Mouse (Mus musculus) lung, embryonic 14.5 days (tissue): ENCODE results near the gene Fam198a. TPM values are rescaled to one million over a fixed set of nuclear protein-coding genes. Genes with fewer than 3 reads are reported as not detected.

Experiments
- ATAC-seq: fragments of 200-750 bp; cut with Nextera tagmentation; 2 replicates; pipeline ENCODE4 v1.8.0; 2017; ENCODE audit warnings: mild to moderate bottlenecking, moderate TSS enrichment, moderate library complexity; ENCODE audit not compliant: insufficient read depth
- DNase-seq: peaks from one replicate; pipeline ENCODE4 v3.0.0-alpha.2; 2015
- H3K27ac ChIP-seq: fragments of 300-500 bp; sonication (generic); 2 replicates; pipeline ENCODE4 v1.5.1; 2014; ENCODE audit warnings: low read depth, mild to moderate bottlenecking, moderate library complexity
- H3K27me3 ChIP-seq: fragments of 300-500 bp; sonication (generic); 2 replicates; pipeline ENCODE4 v1.6.1; 2014; ENCODE audit warnings: low read length, control low read depth; ENCODE audit not compliant: insufficient read depth
- H3K36me3 ChIP-seq: fragments of 300-500 bp; sonication (generic); 2 replicates; pipeline ENCODE4 v1.6.1; 2014; ENCODE audit warnings: control low read depth; ENCODE audit not compliant: insufficient read depth
- H3K4me1 ChIP-seq: fragments of 300-500 bp; sonication (generic); 2 replicates; pipeline ENCODE4 v1.6.1; 2014; ENCODE audit warnings: antibody characterized with exemption, control low read depth; ENCODE audit not compliant: insufficient read depth
- H3K4me2 ChIP-seq: fragments of 300-500 bp; sonication (generic); 2 replicates; pipeline ENCODE4 v1.6.1; 2014; ENCODE audit warnings: mild to moderate bottlenecking
- H3K4me3 ChIP-seq: fragments of 300-500 bp; sonication (generic); 2 replicates; pipeline ENCODE4 v1.5.1; 2014; ENCODE audit warnings: low read depth, low read length
- H3K9ac ChIP-seq: fragments of 300-500 bp; sonication (generic); 2 replicates; pipeline ENCODE4 v1.6.1; 2014
- H3K9me3 ChIP-seq: fragments of 300-500 bp; sonication (generic); 2 replicates; pipeline ENCODE4 v1.6.1; 2016; ENCODE audit warnings: low read depth, low read length, control low read depth
- CTCF ChIP-seq: IDR thresholded peaks from 2 replicates; pipeline ENCODE4 v1.5.1; 2016; ENCODE audit warnings: antibody characterized with exemption, low read depth
- WGBS: fragments of 180-500 bp; shearing (Covaris S2); extraction: QIAGEN DNeasy Blood & Tissue Kit; methylation state at CpG from one replicate; pipeline ENCODE4 v1.1.7; 2014; 5-methylcytosine and 5-hydroxymethylcytosine counted together
- polyA plus RNA-seq: library from polyadenylated mRNA; unstranded; fragments of >200 nt; fragmentation: Nextera tagmentation; extraction: Ambion mirVana; gene quantifications from 2 replicates; pipeline ENCODE4 v1.2.1, GENCODE M21; 2014

The Fam198a gene
- polyA plus RNA-seq, result 1.7 and 2.2 TPM in 2 replicates

DNA sequence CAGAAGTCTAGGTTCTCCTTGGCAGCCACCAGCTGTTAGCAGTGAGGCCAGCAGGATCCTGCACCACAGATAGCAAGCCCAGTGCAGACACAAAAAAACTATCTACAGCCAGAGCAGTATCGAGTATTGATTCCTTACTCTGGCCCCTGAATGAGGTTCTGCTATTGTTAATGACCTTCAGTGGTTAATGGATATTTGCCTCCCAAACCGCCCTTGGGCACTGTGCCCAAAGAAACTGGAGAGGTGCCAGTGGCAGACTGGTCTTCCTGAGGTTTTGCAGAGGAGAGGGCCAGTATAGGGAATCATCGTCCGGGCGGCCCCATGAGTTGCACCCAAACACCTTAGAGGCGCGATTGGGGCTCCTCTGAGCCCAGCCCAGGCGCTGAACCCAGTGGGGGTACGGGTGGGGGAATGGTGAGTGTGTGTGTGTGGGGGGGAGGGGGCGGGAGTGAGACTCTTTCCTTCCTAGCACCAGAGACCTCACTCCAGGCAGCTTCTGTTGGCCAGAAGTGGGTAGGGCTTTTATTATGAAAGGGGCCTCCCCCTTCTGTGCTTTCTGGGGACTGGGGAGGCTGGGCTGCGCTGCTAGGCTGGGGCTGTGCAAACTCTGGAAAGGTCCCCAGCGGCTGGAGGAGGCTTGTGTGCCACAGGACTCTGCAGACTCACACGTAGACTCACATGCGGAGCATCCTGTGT is at the start of gene Fam198a:
Gene Fam198a (plus strand): TSS at position 571 of the 696 bp plus-strand sequence.
- ATAC-seq, result peak; percentile 96
- Histone ChIP-seq H3K27me3 (no peaks in the 10 kb centered on the region), H3K4me3 (peak within 1 kb of the TSS; percentile 34), H3K4me1 (peaks cover 7% of the 10 kb centered on the region; the same call in 1 of the 2 replicates), H3K27ac (peak within 1 kb of the TSS; percentile 80), H3K9me3 (no peaks in the 10 kb centered on the region), H3K4me2 (peak within 1 kb of the TSS; percentile 58), H3K9ac (peak within 1 kb of the TSS; percentile 43), H3K36me3 (no peaks in the 10 kb centered on the region)
- TF ChIP-seq CTCF, result peak; percentile 17; the same call in 1 of the 2 replicates
- peak; percentile 93 for DNase-seq
- 3% methylated on average over 14 of the region's 14 CpGs for WGBS

DNA sequence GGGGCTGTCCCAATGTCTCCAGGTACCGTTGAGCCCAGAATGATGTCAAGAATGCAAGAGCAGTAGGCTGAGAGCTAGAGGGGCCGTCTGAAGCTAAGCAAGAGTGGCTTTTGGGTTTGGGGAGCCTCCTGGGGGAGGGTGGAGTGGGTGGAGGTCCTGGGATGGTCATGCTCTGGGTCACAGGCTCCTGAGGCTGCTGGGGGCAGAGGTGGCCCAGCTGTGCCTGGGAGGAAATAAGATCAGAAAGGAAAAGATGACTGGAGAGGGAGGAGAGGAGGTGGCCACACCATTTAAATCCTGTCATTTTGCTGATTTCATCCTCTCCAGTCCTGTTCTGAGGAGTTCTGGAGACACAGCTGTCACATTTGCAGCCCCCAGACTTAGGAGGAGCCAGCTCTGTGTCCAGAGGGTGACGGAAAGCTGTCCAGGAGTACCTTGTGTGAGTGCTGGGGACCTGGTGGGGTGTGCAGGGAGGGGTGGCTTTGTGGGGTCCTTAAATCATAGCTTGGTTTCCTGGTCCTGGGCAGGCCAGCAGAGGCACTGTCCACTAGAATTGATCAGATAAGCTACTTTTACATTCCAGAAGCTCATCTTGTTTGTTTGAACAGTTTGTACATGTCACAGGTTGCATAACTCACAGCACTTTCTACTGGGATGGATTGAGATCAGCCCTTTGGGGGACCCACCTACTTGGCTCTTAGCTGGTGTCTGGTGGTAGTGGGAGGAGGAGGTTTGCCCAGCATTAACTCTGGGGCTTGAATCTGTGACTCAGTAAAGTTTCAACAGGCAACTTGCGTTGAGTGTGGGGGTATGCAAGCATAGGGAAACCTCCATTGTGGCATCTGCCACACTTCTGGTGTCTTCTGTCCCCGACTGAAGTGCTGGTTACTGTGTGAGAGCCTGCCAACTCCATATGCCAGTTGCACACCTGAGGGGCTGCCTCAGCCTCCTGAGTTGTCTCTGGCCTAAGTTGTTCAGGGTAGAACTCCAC is 48.8 kb upstream of the Fam198a start:
- no peak overlapping the region for H3K27ac ChIP-seq
- no peaks in the 10 kb centered on the region for H3K36me3 ChIP-seq
- no peak for ATAC-seq
- WGBS, result 55% methylated on average over 5 of the region's 5 CpGs
- TF ChIP-seq CTCF, result no peak
- H3K4me3 ChIP-seq, result no peak overlapping the region
- no peaks in the 10 kb centered on the region for H3K4me1 ChIP-seq
- no peak for DNase-seq
- no peaks in the 10 kb centered on the region for H3K9me3 ChIP-seq
- no peak overlapping the region for H3K9ac ChIP-seq
- H3K27me3 ChIP-seq, result no peaks in the 10 kb centered on the region
- H3K4me2 ChIP-seq, result no peak overlapping the region

DNA sequence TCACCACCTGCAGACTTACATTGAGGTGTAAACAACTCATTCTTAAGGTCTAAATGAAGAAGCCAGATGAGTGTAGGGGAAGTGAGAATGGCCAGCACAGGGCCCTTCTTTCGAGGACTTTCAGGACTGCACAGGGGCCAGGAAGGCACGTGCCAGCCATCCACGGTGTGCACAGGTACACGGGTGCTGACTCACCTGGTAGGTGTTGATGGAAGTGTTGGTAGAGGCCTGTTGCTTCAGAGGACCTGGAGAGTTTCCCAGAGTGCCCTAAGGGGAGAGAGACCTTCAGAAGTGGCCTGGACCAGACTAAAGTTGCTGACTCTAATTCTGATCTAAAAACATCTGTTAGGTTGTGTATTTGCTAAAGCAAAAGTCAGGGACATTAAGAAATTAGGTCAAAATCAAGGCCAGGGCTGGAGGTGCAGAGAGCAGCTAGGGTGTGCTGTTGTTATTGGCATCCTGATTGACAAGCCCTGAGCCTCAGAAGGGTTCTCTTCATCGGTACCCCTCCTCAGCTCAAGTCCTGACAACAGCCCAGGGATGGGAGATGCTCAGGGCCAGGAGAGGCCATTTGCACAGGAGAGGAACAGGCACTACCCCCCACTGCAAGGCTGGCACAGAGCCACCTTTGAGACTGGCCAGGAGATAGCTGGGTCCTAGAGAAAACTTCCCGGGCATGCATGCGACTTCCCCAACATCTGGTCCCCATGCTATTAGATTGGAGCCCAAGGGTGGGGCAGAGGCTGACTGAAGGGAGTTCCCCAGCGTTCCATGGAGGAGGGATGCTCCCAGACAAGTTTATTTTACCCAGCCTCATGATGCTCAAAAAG is 47.1 kb upstream of the Fam198a start:
- ATAC-seq (no peak), DNase-seq (no peak)
- WGBS, result 68% methylated on average over 8 of the region's 8 CpGs
- H3K36me3 ChIP-seq, result no peaks in the 10 kb centered on the region
- H3K27me3 ChIP-seq, result no peaks in the 10 kb centered on the region
- H3K4me2 ChIP-seq, result no peak overlapping the region
- H3K9ac ChIP-seq, result no peak overlapping the region
- H3K4me1 ChIP-seq, result no peaks in the 10 kb centered on the region
- no peak overlapping the region for H3K4me3 ChIP-seq
- no peak overlapping the region for H3K27ac ChIP-seq
- TF ChIP-seq CTCF, result no peak
- no peaks in the 10 kb centered on the region for H3K9me3 ChIP-seq

DNA sequence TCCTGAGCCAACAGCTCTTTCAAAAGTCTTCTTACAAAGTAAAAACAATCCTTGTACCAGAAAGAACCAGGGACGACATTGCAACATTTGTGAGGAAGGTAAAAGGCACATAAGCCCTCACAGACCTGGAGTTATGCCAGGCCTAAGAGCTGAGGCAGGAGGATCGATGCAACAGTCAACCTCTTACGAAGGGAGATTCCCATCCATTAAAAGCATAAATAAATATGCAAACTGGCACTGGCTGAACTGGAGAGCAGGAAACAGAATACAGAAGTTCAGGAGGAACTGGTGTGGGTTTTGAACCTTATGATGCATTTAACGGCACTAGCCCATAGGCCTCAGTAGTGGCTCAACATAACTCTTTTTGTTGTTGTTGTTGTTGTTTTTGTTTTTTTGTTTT is 46.5 kb upstream of the Fam198a start:
- no peak for ATAC-seq
- H3K27me3 ChIP-seq, result no peaks in the 10 kb centered on the region
- no peaks in the 10 kb centered on the region for H3K36me3 ChIP-seq
- no peak overlapping the region for H3K4me3 ChIP-seq
- H3K9ac ChIP-seq, result no peak overlapping the region
- H3K27ac ChIP-seq, result no peak overlapping the region
- H3K4me1 ChIP-seq, result no peaks in the 10 kb centered on the region
- no peak for TF ChIP-seq CTCF
- no peak for DNase-seq
- H3K9me3 ChIP-seq, result no peaks in the 10 kb centered on the region
- 74% methylated on average over 4 of the region's 4 CpGs for WGBS
- no peak overlapping the region for H3K4me2 ChIP-seq

- ATAC-seq (no peak), DNase-seq (no peak)
- Histone ChIP-seq H3K36me3 (no peaks in the 10 kb centered on the region), H3K9me3 (no peaks in the 10 kb centered on the region), H3K4me1 (no peaks in the 10 kb centered on the region), H3K4me2 (no peak overlapping the region), H3K27ac (no peak overlapping the region), H3K9ac (no peak overlapping the region), H3K27me3 (no peaks in the 10 kb centered on the region), H3K4me3 (no peak overlapping the region)
- WGBS, result 85% methylated on average over 7 of the region's 7 CpGs
- no peak for TF ChIP-seq CTCF
Observed at GRCm38 (mm10) chr9:121904946-121905345, 45.8 kb upstream of the Fam198a start.

DNA sequence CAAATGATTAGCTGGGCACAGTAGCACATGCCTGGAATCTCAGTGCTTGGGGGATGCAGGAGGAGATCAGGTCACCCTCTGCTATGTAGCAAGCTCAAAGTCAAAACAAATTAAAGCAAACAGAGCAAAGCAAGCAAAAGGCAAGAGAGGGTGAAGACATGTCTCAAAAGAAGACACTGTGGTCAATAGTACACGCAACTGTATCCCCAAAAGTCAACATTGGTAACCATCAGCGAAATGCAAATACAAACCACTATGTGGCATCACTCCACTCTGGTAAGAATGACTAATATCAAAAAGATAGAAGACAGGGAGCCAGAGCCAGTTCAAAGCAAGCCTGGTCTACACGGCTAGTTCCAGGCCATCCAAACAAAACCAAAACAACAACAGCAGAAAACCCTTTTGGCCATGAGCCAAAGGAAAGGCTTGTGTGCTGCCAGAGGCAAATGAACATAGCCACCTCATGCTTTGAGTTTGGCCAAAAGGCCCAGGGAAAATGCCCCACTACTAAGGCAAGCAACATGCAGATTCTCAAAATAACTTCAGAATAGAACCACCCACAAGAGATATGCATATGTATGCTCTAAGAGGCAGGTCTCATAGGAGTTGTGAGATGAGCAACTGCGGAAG is 45.1 kb upstream of the Fam198a start:
- no peak for ATAC-seq
- Histone ChIP-seq H3K27ac (no peak overlapping the region), H3K36me3 (no peaks in the 10 kb centered on the region), H3K4me2 (no peak overlapping the region), H3K9ac (no peak overlapping the region), H3K4me3 (no peak overlapping the region), H3K9me3 (no peaks in the 10 kb centered on the region), H3K4me1 (no peaks in the 10 kb centered on the region), H3K27me3 (no peaks in the 10 kb centered on the region)
- DNase-seq, result no peak
- no peak for TF ChIP-seq CTCF
- WGBS, result 67% methylated on average over 4 of the region's 4 CpGs
